Mouse (Mus musculus): Measurements from ENCODE around the gene Dapp1. TPM values are rescaled to one million over a fixed set of nuclear protein-coding genes. Genes with fewer than 3 reads are reported as not detected.

Gene Dapp1
- polyA plus RNA-seq, 1 experiment from 2014 or later, result 3.0 TPM

Other genes with a start within 250 kb of the Dapp1 start
- gene H2afz, start 117.1 kb downstream of the Dapp1 start, polyA plus RNA-seq (2014; fragmentation: Nextera tagmentation; extraction: Ambion mirVana), result 748 TPM in 2 replicates
- gene Dnajb14, start 113.9 kb downstream of the Dapp1 start, polyA plus RNA-seq (2014; fragmentation: Nextera tagmentation; extraction: Ambion mirVana), result 19.1 and 19.8 TPM in 2 replicates
- gene Lamtor3, start 63.0 kb downstream of the Dapp1 start, polyA plus RNA-seq (2014; fragmentation: Nextera tagmentation; extraction: Ambion mirVana), result 128 and 131 TPM in 2 replicates
- 0.07 and 0.10 TPM in 2 replicates for gene 1110002E22Rik, start 83.5 kb upstream of the Dapp1 start, polyA plus RNA-seq (2014; fragmentation: Nextera tagmentation; extraction: Ambion mirVana)
- gene Gm5105, start 85.8 kb upstream of the Dapp1 start, polyA plus RNA-seq (2014; fragmentation: Nextera tagmentation; extraction: Ambion mirVana), result 0.29 TPM in 1 of 2 replicates, not detected in the other
- gene Trmt10a, start 161.9 kb upstream of the Dapp1 start, polyA plus RNA-seq (2014; fragmentation: Nextera tagmentation; extraction: Ambion mirVana), result 7.7 and 9.5 TPM in 2 replicates
- 7.6 and 8.4 TPM in 2 replicates for gene Mttp, start 163.4 kb upstream of the Dapp1 start, polyA plus RNA-seq (2014; fragmentation: Nextera tagmentation; extraction: Ambion mirVana)
- not detected in 2 replicates for gene 4930579F01Rik, start 212.3 kb upstream of the Dapp1 start, polyA plus RNA-seq (2014; fragmentation: Nextera tagmentation; extraction: Ambion mirVana)
- gene Adh7, start 236.2 kb upstream of the Dapp1 start, polyA plus RNA-seq (2014; fragmentation: Nextera tagmentation; extraction: Ambion mirVana), result 0.41 and 1.6 TPM in 2 replicates